Mouse (Mus musculus): ENCODE measurements around the gene Ctso.

Ctso gene

GRCm38 (mm10) chr3:81957484-81957883 is 25.1 kb downstream of the Ctso start:
- no peak for DNase-seq

- DNase-seq, result no peak
Measured at GRCm38 (mm10) chr3:81961336-81961735, 28.9 kb downstream of the Ctso start.

- DNase-seq, result peak; percentile 28
Measured at GRCm38 (mm10) chr3:81963768-81964167, 31.4 kb downstream of the Ctso start.

GRCm38 (mm10) chr3:81964596-81964995 is 32.2 kb downstream of the Ctso start:
- peak; percentile 68 for DNase-seq

GRCm38 (mm10) chr3:81975607-81976006 is 43.2 kb downstream of the Ctso start:
- DNase-seq, result no peak

GRCm38 (mm10) chr3:81976102-81976501 is 43.7 kb downstream of the Ctso start, which contains the start of gene Tdo2:
Tdo2 (minus strand) TSS chr3:81976202.
- DNase-seq, result no peak

GRCm38 (mm10) chr3:81981576-81981975 is 49.2 kb downstream of the Ctso start:
- no peak for DNase-seq

- no peak for DNase-seq
Measured at GRCm38 (mm10) chr3:81981990-81982389, 49.6 kb downstream of the Ctso start, which contains the start of gene Asic5. Asic5 (plus strand) TSS chr3:81982290.

GRCm38 (mm10) chr3:81983120-81983895 is 50.9 kb downstream of the Ctso start:
- no peak for DNase-seq

- no peak for DNase-seq
Measured at GRCm38 (mm10) chr3:81985100-81985499, 52.7 kb downstream of the Ctso start.

- no peak for DNase-seq
Measured at GRCm38 (mm10) chr3:81986103-81986502, 53.7 kb downstream of the Ctso start.

- no peak for DNase-seq
Measured at GRCm38 (mm10) chr3:81987628-81988027, 55.2 kb downstream of the Ctso start.

- DNase-seq, result no peak
Measured at GRCm38 (mm10) chr3:81989692-81990141, 57.3 kb downstream of the Ctso start.

GRCm38 (mm10) chr3:81990531-81990930 is 58.1 kb downstream of the Ctso start:
- no peak for DNase-seq

- DNase-seq, result no peak
Measured at GRCm38 (mm10) chr3:81995371-81995770, 63.0 kb downstream of the Ctso start.

- DNase-seq, result peak; percentile 21
Measured at GRCm38 (mm10) chr3:81995988-81996387, 63.6 kb downstream of the Ctso start.
